Mouse (Mus musculus) liver, adult 2 months (tissue): ENCODE data around the gene Gpc6.

ENCODE experiments used
- CTCF ChIP-seq: fragments of 200-500 bp; IDR thresholded peaks from 2 replicates; pipeline ENCODE4 v1.5.1; 2011; ENCODE audit warnings: low read depth, low read length, control low read depth
- POLR2A ChIP-seq: fragments of 200-500 bp; IDR thresholded peaks from 2 replicates; pipeline ENCODE4 v1.6.1; 2011; ENCODE audit warnings: low read length, control low read depth; ENCODE audit not compliant: insufficient read depth; ENCODE audit errors: extremely low read depth

DNA sequence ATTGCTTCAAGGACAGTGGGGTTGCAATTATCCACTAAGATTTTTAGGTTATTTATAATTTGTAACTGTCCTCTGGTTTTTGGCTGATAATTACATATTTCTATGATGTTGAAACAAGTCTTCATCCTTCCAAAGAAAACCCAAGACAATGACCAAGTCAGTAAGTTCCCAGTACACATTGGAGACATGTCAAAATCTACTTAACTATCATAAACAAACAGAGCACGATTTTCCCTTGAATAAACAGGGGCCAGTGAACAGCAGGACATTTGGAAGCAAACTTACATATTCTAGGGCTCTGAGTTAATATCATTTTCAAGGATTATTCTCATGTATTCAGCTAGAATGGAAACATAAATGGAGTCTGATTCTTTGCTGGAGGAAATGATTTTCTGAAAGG is 205.2 kb downstream of the Gpc6 start:
- TF ChIP-seq POLR2A (no peak), CTCF (no peak)
